Mouse (Mus musculus): ENCODE measurements around the gene BC005537.

The BC005537 gene

DNA sequence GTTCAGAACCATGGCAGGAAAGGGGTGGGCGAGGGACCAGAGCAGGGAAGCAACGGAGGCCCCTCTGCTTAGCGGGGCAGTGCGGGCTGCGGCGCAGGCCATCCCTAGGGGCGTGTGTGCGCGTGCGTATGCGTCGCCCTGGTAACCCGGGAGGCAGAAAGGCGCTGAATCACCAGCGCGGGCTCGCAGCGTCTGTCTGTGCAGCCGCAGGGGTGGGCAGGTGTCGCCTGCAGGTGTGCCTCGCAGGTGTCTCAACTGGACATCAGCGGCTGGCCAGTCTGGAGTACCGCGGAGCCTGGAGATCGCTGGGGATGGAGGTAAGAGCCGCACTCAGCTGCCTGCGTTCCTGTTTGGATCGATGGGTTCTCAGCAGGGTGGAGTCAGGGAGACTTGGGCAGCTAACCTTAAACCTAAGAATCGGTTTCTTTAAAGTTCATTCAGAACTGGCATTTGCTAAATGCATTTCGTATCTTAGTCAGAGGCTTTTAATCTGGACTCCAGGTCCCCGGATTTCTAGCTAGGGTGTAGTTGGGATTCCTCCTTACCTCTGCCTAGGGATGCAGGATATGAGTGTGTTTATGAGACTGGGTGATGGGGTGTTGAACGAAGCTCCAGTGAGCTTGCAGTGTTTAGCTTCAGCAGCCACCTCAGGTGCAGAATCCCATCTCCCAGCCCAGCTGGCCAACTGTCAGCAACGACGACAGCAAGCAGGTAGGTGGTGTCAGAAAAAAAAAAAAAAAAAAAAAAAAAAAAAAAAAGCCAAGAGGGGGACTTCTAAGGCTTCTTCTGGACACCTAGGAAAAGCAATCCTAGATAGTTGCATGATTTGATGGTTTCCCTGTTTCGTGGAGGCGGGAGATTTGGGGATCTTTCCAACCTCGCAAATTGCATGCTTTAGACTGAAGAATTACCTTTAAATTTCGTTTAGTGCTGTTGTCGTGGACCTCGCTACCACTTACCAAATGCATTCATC, 43.8 kb downstream of the BC005537 start, which contains the start of gene D130043K22Rik:
Gene D130043K22Rik, plus strand, starts transcription at position 153 of the 973 bp plus-strand sequence.
- no peak for DNase-seq (ENCODE audit: low read depth, low spot score)

DNA sequence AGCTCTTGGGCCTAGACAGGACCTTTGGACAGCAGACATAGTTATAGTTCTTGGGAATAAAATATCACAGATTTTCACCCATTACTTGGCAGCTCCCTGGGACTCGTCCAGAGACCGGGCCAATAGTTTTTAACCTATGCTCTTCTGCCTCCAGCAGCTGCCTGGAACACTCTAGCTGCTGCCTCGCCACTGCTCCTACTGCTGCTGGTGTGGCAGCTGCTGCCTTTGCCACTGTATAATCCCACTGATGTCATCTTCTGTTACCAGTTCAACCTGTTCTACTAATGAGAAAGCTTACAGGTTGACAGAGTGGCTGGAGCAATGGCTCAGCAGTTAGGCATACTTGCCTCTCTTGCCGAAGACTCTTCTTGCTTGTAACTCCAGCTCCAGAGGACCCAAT, 47.9 kb downstream of the BC005537 start:
- no peak for DNase-seq (ENCODE audit: low read depth, low spot score)

DNA sequence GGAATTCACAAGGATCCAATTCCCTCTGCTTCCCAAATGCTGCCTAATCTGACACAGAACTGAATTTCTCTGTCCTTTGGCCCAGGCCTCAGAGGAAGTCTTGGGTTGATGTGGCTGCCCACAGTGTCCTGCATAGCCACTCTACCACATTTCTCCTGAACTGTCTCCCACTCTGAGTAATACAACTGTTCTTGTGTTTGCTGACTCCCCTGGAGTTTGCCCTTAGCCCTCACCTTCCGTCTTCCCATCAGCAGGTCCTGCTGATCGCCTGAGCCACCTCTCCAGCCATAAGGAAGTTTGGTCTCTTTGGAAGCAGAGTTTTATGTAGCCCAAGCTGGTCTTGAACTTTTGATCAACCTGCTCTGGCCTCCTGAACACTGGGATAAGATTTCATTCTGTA, 50.5 kb downstream of the BC005537 start:
- DNase-seq (ENCODE audit: low read depth, low spot score) = no peak

DNA sequence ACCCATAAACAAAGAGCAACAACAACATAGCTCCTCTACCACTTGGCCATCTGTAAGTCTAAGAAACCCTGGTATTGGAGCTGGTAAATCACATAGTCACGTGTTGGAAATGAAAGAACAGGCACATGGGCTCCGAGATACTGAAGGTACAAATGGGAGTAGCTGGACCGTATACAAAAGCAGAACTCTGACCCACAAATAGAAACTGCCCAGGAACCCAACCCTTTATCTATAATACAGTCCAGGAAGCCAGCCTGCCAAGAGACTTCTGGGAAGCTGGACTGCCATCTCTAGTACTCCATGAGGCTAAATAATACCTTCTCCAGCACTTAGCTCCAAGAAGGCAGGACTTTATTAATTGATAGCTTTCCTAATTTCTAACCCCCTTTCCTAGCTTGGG, 51.1 kb downstream of the BC005537 start:
- DNase-seq (ENCODE audit: low read depth, low spot score) = no peak

DNA sequence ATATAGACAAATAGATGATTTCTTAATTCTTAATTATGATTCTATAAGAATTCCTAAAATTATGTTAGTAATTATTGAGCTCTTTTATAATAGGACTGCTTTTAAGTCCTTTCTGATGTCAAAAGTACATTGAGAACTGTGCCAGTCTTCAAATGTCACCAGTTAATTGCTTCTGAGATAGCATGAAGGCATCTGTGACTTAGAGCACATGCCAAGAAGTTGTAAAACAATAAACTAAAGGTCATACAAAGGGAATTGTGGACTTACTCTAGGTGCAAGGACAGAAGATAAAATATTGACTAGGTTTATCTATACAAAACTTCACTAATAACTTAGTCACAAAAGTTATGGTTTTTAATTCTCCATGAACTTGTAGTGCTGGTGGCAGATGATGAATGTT, 57.7 kb downstream of the BC005537 start:
- DNase-seq (ENCODE audit: low read depth, low spot score) = no peak

DNA sequence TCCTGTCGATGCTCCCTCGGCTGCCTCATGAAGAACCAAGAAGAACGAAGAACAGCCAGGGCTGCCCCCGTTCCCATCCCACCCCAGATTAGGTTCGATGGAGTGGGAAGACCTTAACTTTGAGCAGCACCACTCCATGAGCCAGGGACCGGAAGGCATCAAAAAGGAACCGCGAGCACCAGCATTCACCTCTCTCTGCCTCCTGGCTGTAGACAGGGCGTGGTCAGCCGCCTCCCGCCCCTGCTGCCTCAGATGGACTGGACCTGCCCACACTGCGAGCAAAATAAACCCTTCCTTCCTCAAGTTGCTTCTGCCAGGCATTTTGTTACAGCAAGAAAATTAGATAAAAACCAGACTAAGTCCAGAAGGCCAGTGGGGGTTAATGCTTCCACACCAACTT, 59.6 kb downstream of the BC005537 start:
- no peak for DNase-seq (ENCODE audit: low read depth, low spot score)

DNA sequence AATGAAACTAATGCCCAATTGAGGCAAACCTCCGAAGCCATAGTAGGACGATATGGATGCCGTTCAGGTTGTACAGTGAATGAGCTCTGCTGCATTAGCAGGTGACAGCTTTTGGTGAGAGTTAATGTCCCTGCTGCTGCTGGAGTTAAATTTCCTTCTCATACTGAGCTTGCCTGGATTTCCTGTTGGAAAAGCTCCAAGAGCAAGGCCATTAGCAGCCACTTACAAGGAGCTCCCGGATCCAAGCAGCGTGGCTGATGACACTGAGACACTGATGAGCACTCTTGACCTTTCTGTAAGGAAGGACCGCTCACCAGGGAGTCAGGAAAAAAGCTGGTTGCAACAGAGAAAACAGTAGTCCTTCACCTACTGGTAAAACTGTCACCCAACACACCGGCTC, 60.6 kb downstream of the BC005537 start:
- DNase-seq (ENCODE audit: low read depth, low spot score) = no peak

DNA sequence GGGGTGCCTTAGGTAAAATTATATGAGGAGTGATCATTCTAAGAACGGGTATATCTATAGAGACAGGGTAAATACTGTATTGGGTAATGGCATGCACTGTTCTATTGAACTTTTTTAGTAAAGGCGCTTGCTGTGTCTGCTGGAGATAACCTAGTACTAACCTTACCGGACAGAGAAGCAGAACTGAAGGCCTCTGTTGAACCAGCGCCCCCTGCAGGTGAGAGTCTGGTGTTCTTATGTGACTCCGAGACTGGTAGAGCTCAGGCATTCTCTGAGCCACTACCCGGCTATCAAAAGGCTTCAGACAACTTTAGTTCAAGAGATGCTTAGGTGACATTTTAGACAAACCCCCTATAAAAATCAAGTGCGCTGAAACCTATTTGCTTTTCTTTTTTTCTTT, 61.1 kb downstream of the BC005537 start:
- DNase-seq (ENCODE audit: low read depth, low spot score) = no peak

Data from retina, adult 2 months (tissue).